Mouse (Mus musculus) inflammation-experienced regulatory T-cells, adult 16 weeks (primary cell): Measurements from ENCODE around the gene Cer1. TPM values are rescaled to one million over a fixed set of nuclear protein-coding genes. Genes with fewer than 3 reads are reported as not detected.

Experiments used
- polyA plus RNA-seq: library from polyadenylated mRNA; unstranded; fragments of 100-300 nt; shearing (Covaris generic); gene quantifications from one replicate; pipeline ENCODE4 v1.2.1, GENCODE M21; 2017

Gene Cer1
- not detected for polyA plus RNA-seq

GRCm38 (mm10) chr4:82884636-82885534 is at the start of gene Cer1:
TSS of gene Cer1 (minus strand) at chr4:82885148.

DNA sequence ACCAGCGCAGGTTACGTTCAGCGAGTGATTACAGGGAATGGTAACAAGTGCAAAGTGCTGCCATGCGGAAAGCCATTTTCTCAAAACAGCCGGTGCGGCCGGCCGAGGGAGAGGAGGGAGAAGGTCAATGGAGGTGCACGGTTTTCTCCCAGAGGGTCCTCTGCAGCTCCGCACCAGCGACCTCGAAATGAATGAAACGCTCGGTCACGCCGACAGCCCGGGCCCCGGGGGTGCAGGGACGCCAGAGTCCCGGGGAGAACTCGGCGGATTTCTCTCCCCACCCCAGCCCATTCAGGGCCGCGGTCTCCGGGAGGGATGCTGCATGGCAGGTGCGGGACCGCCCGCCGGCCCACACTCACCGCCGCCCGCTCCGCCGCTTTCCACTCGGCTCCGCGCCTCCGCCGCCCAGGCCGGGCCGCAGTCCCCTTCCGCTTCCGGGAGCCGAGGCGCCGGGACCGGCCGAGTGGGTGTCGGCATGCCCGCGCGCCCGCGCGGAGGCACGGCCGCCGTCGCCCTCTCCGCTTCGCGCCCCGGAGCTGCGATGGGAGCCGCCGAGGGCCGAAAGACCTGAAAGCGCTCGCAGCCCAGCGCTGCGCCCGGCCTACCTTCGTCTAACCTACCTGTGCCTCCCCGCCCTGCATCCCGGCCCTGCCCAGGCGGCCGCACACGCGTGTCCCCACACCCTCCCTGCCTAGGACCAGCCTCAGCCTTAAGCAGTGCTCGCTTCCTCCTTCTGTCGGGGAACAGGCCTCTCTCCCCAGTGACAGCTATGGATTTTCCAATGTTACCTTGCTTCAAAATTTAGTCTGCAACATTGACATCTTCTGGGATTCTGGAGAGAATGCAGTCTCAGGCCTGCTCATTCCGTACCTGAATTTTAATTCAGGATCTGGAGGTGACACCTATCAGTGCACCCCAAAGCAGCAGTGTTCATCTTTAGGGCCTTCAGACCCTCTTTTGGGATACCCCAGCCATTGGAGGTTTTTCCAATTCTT is 25.5 kb downstream of the Cer1 start, which contains the start of gene Zdhhc21:
Zdhhc21 (minus strand) TSS at position 828 of the 995 bp plus-strand sequence.

Other genes starting within 250 kb of the Cer1 start
- gene Nfib, start 179.4 kb downstream of the Cer1 start, polyA plus RNA-seq, result not detected
- gene Zdhhc21, start 25.2 kb downstream of the Cer1 start, polyA plus RNA-seq, result 19.1 TPM
- gene Frem1, start 167.2 kb upstream of the Cer1 start, polyA plus RNA-seq, result not detected